Mouse (Mus musculus) v-Abl transformed pro-B cells (cell line): Measurements from ENCODE around the gene Pdgfc.

Experiments
- in situ Hi-C, 2 experiments: fragments of 400-800 bp; cut with MboI; formaldehyde crosslinking; loops; one replicate each; pipeline ENCODE4 v1.15.1; 2025; ENCODE audit not compliant: unreplicated experiment in 2 of 2

Pdgfc gene

GRCm38 (mm10) chr3:81242697-81243590, 206.7 kb downstream of the Pdgfc start:
- in situ Hi-C loops, result no loop called here

GRCm38 (mm10) chr3:81243591-81243990, 207.4 kb downstream of the Pdgfc start:
- in situ Hi-C loops, result no loop called here

- in situ Hi-C loops, result no loop called here
Measured at GRCm38 (mm10) chr3:81262801-81263200, 226.6 kb downstream of the Pdgfc start.
